In the genomic region with DNA sequence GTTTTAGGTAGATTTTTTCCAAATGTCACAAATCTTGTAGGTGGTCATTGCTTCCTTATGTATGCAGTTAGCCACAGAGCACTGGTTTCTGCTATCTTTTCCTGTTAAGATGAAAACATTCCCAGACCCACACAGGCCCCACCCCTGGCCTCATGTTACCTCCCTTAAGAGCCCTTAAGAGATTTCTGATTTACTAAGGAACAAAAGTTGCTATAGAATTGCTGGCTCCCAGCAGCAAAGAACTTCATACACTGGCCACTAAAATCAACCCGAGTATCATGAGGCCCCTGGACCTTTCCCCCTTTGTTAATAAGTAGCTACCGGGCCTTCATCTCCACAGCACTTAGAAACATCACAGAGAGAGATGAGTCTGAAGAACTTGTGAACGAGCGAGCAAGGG, we compare ENCODE assay signal across 27 mouse cellular contexts. TPM values are rescaled to one million over a fixed set of nuclear protein-coding genes. Genes with fewer than 3 reads are reported as not detected.
A peak's percentile ranks its signal among the peaks of the same experiment; 100 is the strongest.
DNase-seq lines count a peak whose midpoint lies in the region; ATAC-seq and TF ChIP-seq lines count a peak whose summit lies in the region.
"Had no signal": no experiment of that assay in that cellular context is flagged by ENCODE, and none has a peak within 500 bp of the region (broad histone marks: within the 10 kb centered on the region; RNA-seq: fewer than 3 reads in every experiment).

No protein-coding gene starts in this region.

- WGBS in lung, adult 2 months = 75% methylated on average over 4 of the region's 4 CpGs
- WGBS in intestine, embryonic 16.5 days = 33% methylated on average over 4 of the region's 4 CpGs
- WGBS in limb, embryonic 13.5 days = 36% methylated on average over 4 of the region's 4 CpGs
- 73% methylated on average over 4 of the region's 4 CpGs for WGBS in hindbrain, embryonic 10.5 days

- peak; percentile 27 to 61 for DNase-seq in lung, adult 18-20 months
- DNase-seq in lung, adult 2 months = no peak
- peak; percentile 44 for DNase-seq in lung, postnatal 36 days
- DNase-seq in hindbrain, embryonic 10.5 days (ENCODE audit: low spot score) = no peak
- no peak for DNase-seq in heart, postnatal 25 days (ENCODE audit: low spot score)
- DNase-seq in frontal cortex, postnatal 14 days (ENCODE audit: low spot score in 2 of 2) = no peak
- DNase-seq: adrenal gland, adult 8-10 months; cerebellum, adult 11-12 months; cerebellum, postnatal 10 days; gastrocnemius, adult 2 months; left cerebral cortex, postnatal 4 days; right cerebral cortex, adult 18-20 months; right cerebral cortex, postnatal 4 days; thymus, postnatal 14 days had no signal

- H3K4me1 ChIP-seq in lung, adult 2 months (ENCODE audit: control insufficient read depth, insufficient read depth, low read length) = no peaks in the 10 kb centered on the region
- peaks cover 8% of the 10 kb centered on the region; the same call in 1 of the 2 replicates for H3K4me1 ChIP-seq in intestine, embryonic 16.5 days (ENCODE audit: control insufficient read depth, insufficient read depth, low read length)
- H3K4me1 ChIP-seq in limb, embryonic 13.5 days = peaks cover 21% of the 10 kb centered on the region
- H3K4me1 ChIP-seq in hindbrain, embryonic 10.5 days (replicated peaks) = no peaks in the 10 kb centered on the region; the same call in 1 of the 2 replicates
- H3K4me1 ChIP-seq: forebrain, embryonic 13.5 days; neural tube, embryonic 15.5 days had no signal

- no peak for TF ChIP-seq POLR2A in lung, adult 2 months (IDR thresholded peaks at IDR 0.05; ENCODE audit: borderline replicate concordance, extremely low read depth, low read depth, low read length)

- H3K9me3 ChIP-seq in intestine, embryonic 16.5 days (ENCODE audit: control insufficient read depth, low read length) = no peaks in the 10 kb centered on the region
- H3K9me3 ChIP-seq in limb, embryonic 13.5 days = no peaks in the 10 kb centered on the region
- no peaks in the 10 kb centered on the region for H3K9me3 ChIP-seq in hindbrain, embryonic 10.5 days
- H3K9me3 ChIP-seq: forebrain, embryonic 13.5 days; heart, embryonic 15.5 days; liver, embryonic 12.5 days; midbrain, embryonic 10.5 days; neural tube, embryonic 15.5 days had no signal

- no peaks in the 10 kb centered on the region for H3K36me3 ChIP-seq in intestine, embryonic 16.5 days (ENCODE audit: control insufficient read depth, insufficient read depth, low read length)
- H3K36me3 ChIP-seq in limb, embryonic 13.5 days = no peaks in the 10 kb centered on the region
- H3K36me3 ChIP-seq in hindbrain, embryonic 10.5 days = no peaks in the 10 kb centered on the region
- H3K36me3 ChIP-seq: heart, embryonic 15.5 days; liver, embryonic 12.5 days; midbrain, embryonic 10.5 days; neural tube, embryonic 15.5 days had no signal

- intact Hi-C loops in heart, postnatal 25 days (cut with DNase I) = no loop called here

- TF ChIP-seq CTCF in lung, adult 2 months (IDR thresholded peaks at IDR 0.05; ENCODE audit: insufficient read depth, low read length) = no peak

- no peak overlapping the region for H3K27ac ChIP-seq in intestine, embryonic 16.5 days (ENCODE audit: low read length)
- H3K27ac ChIP-seq in limb, embryonic 13.5 days = no peak overlapping the region
- H3K27ac ChIP-seq in hindbrain, embryonic 10.5 days = no peak overlapping the region
- H3K27ac ChIP-seq: forebrain, embryonic 13.5 days; gastrocnemius, adult 2 months; heart, embryonic 15.5 days; left cerebral cortex, adult 2 months; liver, embryonic 12.5 days; macrophage; midbrain, embryonic 10.5 days; neural tube, embryonic 15.5 days had no signal

- H3K4me3 ChIP-seq in lung, adult 2 months (replicated peaks; ENCODE audit: extremely low read depth, low read depth, low read length) = no peak overlapping the region
- H3K4me3 ChIP-seq in intestine, embryonic 16.5 days (ENCODE audit: low read length) = no peak overlapping the region
- no peak overlapping the region for H3K4me3 ChIP-seq in limb, embryonic 13.5 days
- H3K4me3 ChIP-seq in hindbrain, embryonic 10.5 days = no peak overlapping the region
- H3K4me3 ChIP-seq: forebrain, embryonic 13.5 days; gastrocnemius, adult 2 months; heart, embryonic 15.5 days; left cerebral cortex, adult 2 months; liver, embryonic 12.5 days; midbrain, embryonic 10.5 days; neural tube, embryonic 15.5 days had no signal

- no peaks in the 10 kb centered on the region for H3K27me3 ChIP-seq in intestine, embryonic 16.5 days (replicated peaks; ENCODE audit: control insufficient read depth, insufficient read depth, low read length)
- H3K27me3 ChIP-seq in limb, embryonic 13.5 days = peaks cover 9% of the 10 kb centered on the region; the same call in 1 of the 2 replicates
- H3K27me3 ChIP-seq in hindbrain, embryonic 10.5 days (ENCODE audit: insufficient read depth, poor library complexity, severe bottlenecking) = no peaks in the 10 kb centered on the region

- ATAC-seq in intestine, embryonic 16.5 days = peak; percentile 82
- ATAC-seq in limb, embryonic 13.5 days (ENCODE audit: low FRiP score, low read depth) = peak; percentile 67; the same call in 1 of the 2 replicates
- ATAC-seq: forebrain, embryonic 13.5 days; hindbrain, embryonic 16.5 days; liver, embryonic 12.5 days; midbrain, embryonic 16.5 days had no signal

- H3K4me2 ChIP-seq in intestine, embryonic 16.5 days (ENCODE audit: low read depth, low read length) = no peak overlapping the region; the same call in 1 of the 2 replicates
- no peak overlapping the region for H3K4me2 ChIP-seq in limb, embryonic 13.5 days (replicated peaks)
- H3K4me2 ChIP-seq: forebrain, embryonic 13.5 days; heart, embryonic 15.5 days; liver, embryonic 12.5 days; neural tube, embryonic 15.5 days had no signal

- H3K9ac ChIP-seq in intestine, embryonic 16.5 days (ENCODE audit: low read depth, low read length) = no peak overlapping the region
- no peak overlapping the region for H3K9ac ChIP-seq in limb, embryonic 13.5 days
- H3K9ac ChIP-seq: forebrain, embryonic 13.5 days; heart, embryonic 15.5 days; liver, embryonic 12.5 days; neural tube, embryonic 15.5 days had no signal

RNA-seq across cellular contexts. Expression of a gene that starts 33.2 kb away (rescaled TPM):
- polyA plus RNA-seq in lung, adult 2 months (2012; rRNA removed) = 7.6 and 9.5 TPM in 2 replicates
- 57.4 and 76.6 TPM in 2 replicates for polyA plus RNA-seq in intestine, embryonic 16.5 days (2015; fragmentation: Nextera tagmentation; extraction: Ambion mirVana)
- 2.6 and 2.8 TPM in 2 replicates for polyA plus RNA-seq in limb, embryonic 13.5 days (2015; fragmentation: Nextera tagmentation; extraction: Ambion mirVana)
- 5.4 and 9.3 TPM in 2 replicates for polyA plus RNA-seq in hindbrain, embryonic 10.5 days (2016; fragmentation: Nextera tagmentation; extraction: Ambion mirVana)
- under 1 TPM; 0.11 to 0.21 TPM for total RNA-seq in heart, postnatal 25 days (2021)
- total RNA-seq: gastrocnemius, adult 2 months; hematopoietic stem cell, adult 5-6 weeks; MEL had no signal
- polyA plus RNA-seq: macrophage had no signal

RNA-seq across cellular contexts. Expression of a gene that starts 48.1 kb away (rescaled TPM):
- 13.7 and 21.6 TPM in 2 replicates for polyA plus RNA-seq in lung, adult 2 months (2012; rRNA removed)
- polyA plus RNA-seq in intestine, embryonic 16.5 days (2015; fragmentation: Nextera tagmentation; extraction: Ambion mirVana) = 23.6 and 28.1 TPM in 2 replicates
- 33.7 and 35.8 TPM in 2 replicates for polyA plus RNA-seq in limb, embryonic 13.5 days (2015; fragmentation: Nextera tagmentation; extraction: Ambion mirVana)
- polyA plus RNA-seq in hindbrain, embryonic 10.5 days (2016; fragmentation: Nextera tagmentation; extraction: Ambion mirVana) = 39.3 and 39.6 TPM in 2 replicates
- total RNA-seq in heart, postnatal 25 days (2021) = 10 to 100 TPM; 48.8 to 97.8 TPM

Comparison
In these comparisons a context has a peak if more than half of its experiments do, and no peak if none do; other contexts are left out.
1. DNase-seq: peak in lung, adult 18-20 months (2 of 2) and lung, postnatal 36 days (single experiment); none in lung, adult 2 months (single experiment), hindbrain, embryonic 10.5 days (single experiment), heart, postnatal 25 days (single experiment) and frontal cortex, postnatal 14 days (0 of 2).